Mouse (Mus musculus) limb, embryonic 11.5 days (tissue): ENCODE data around the gene Sumo1. TPM values are rescaled to one million over a fixed set of nuclear protein-coding genes. Genes with fewer than 3 reads are reported as not detected.

ENCODE experiments used
- ATAC-seq: fragments of 200-750 bp; cut with Nextera tagmentation; 2 replicates; pipeline ENCODE4 v1.8.0; 2017; ENCODE audit warnings: low read depth; ENCODE audit not compliant: insufficient number of reproducible peaks, low FRiP score, low TSS enrichment
- DNase-seq: peaks from one replicate; pipeline ENCODE4 v3.0.0-alpha.2; 2015; ENCODE audit warnings: low spot score
- H3K27ac ChIP-seq: fragments of 300-500 bp; sonication (generic); replicated peaks from 2 replicates; pipeline ENCODE4 v1.5.1; 2014; ENCODE audit warnings: low read depth, mild to moderate bottlenecking, low read length
- H3K27me3 ChIP-seq: fragments of 300-500 bp; sonication (generic); 2 replicates; pipeline ENCODE4 v1.6.1; 2014; ENCODE audit warnings: mild to moderate bottlenecking, low read length, mixed read lengths; ENCODE audit not compliant: control insufficient read depth, insufficient read depth
- H3K36me3 ChIP-seq: fragments of 300-500 bp; sonication (generic); 2 replicates; pipeline ENCODE4 v1.6.1; 2014; ENCODE audit warnings: mild to moderate bottlenecking, low read length, moderate library complexity, mixed read lengths; ENCODE audit not compliant: control insufficient read depth, insufficient read depth
- H3K4me1 ChIP-seq: fragments of 300-500 bp; sonication (generic); 2 replicates; pipeline ENCODE4 v1.6.1; 2014; ENCODE audit warnings: low read length, mixed read lengths; ENCODE audit not compliant: control insufficient read depth, insufficient read depth
- H3K4me2 ChIP-seq: fragments of 300-500 bp; sonication (generic); 2 replicates; pipeline ENCODE4 v1.6.1; 2014; ENCODE audit warnings: low read depth, mild to moderate bottlenecking, moderate library complexity; ENCODE audit not compliant: severe bottlenecking
- H3K4me3 ChIP-seq: fragments of 300-500 bp; sonication (generic); 2 replicates; pipeline ENCODE4 v1.5.1; 2014; ENCODE audit warnings: low read depth, low read length
- H3K9ac ChIP-seq: fragments of 300-500 bp; sonication (generic); 2 replicates; pipeline ENCODE4 v1.6.1; 2014; ENCODE audit warnings: mild to moderate bottlenecking, low read length
- H3K9me3 ChIP-seq: fragments of 300-500 bp; sonication (generic); 2 replicates; pipeline ENCODE4 v1.6.1; 2016; ENCODE audit warnings: low read length; ENCODE audit not compliant: control insufficient read depth
- WGBS: fragments of 180-500 bp; shearing (Covaris S2); extraction: QIAGEN DNeasy Blood & Tissue Kit; methylation state at CpG from one replicate; pipeline ENCODE4 v1.1.7; 2014; 5-methylcytosine and 5-hydroxymethylcytosine counted together
- polyA plus RNA-seq: library from polyadenylated mRNA; unstranded; fragments of >200 nt; fragmentation: Nextera tagmentation; extraction: Ambion mirVana; gene quantifications from 2 replicates; pipeline ENCODE4 v1.2.1, GENCODE M21; 2014

Gene Sumo1
- polyA plus RNA-seq, 1 experiment from 2014 or later = 627 TPM

DNA sequence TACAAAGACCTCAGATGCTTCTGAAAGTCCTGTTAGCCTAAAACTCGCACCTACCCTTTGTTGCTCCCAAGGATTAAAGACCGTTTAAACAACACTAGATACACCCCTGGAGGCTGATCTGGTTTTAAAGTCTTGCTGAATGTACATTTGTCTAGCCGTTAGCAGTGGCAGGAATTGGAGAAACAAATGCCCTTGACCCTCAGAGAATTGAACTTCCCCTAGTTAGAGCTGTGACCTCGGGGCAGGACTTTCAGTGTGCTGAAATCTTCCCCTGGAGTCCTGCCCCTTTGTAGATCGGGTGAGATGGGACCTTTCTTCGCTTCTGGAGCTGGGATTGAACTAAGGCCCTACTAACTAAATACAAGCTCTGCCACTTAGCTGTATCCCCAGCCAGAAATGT is 41.4 kb downstream of the Sumo1 start:
- WGBS = 49% methylated on average over 6 of the region's 6 CpGs
- H3K36me3 ChIP-seq = no peaks in the 10 kb centered on the region
- H3K4me1 ChIP-seq = 0 out of 2 replicates have a peak, but pooled peaks cover 3% of the 10 kb centered on the region
- DNase-seq = no peak
- no peaks in the 10 kb centered on the region for H3K27me3 ChIP-seq
- H3K9ac ChIP-seq = no peak overlapping the region
- no peak for ATAC-seq
- H3K9me3 ChIP-seq = no peaks in the 10 kb centered on the region
- no peak overlapping the region for H3K4me3 ChIP-seq
- H3K27ac ChIP-seq = no peak overlapping the region
- H3K4me2 ChIP-seq = no peak overlapping the region

GRCm38 (mm10) chr1:59625410-59625809 is 45.2 kb downstream of the Sumo1 start:
- no peak overlapping the region for H3K27ac ChIP-seq
- H3K27me3 ChIP-seq = no peaks in the 10 kb centered on the region
- H3K4me2 ChIP-seq = no peak overlapping the region
- H3K4me3 ChIP-seq = no peak overlapping the region
- no peaks in the 10 kb centered on the region for H3K36me3 ChIP-seq
- DNase-seq = no peak
- 87% methylated on average over 5 of the region's 5 CpGs for WGBS
- H3K9me3 ChIP-seq = no peaks in the 10 kb centered on the region
- no peak for ATAC-seq
- no peak overlapping the region for H3K9ac ChIP-seq
- H3K4me1 ChIP-seq = no peaks in the 10 kb centered on the region

DNA sequence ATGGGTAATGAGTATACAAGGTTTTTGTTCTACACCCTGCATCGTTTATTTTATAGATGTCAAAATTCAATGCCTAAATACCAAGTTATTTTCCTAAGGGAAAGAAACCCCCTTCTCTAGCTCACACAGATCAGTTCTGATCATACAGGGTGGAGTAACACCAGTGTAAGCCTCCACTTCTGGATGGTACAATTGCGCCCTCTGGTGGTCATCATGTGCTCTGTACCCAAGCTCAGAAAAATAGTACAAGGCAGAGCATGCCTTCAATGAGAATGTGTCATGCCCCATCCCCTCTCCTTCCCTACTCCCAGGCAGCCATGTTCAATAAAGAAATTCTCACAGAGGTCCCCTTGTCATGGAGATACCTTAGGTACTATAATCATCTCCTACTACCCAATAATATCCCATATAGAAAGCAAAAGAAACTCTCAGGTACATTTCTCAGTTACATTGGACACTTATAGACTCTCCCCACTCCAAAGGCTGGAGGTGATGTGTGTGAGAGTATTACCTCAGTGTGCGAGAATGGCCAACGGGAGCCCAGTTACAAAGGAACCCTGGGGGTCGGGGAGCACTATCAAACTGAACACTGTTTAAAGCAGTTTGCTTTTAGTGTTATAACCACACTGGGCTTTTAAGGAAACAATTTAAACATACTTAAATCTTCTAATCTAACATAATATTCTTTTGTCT is 47.2 kb downstream of the Sumo1 start:
- H3K27me3 ChIP-seq = no peaks in the 10 kb centered on the region
- no peak overlapping the region for H3K4me2 ChIP-seq
- 36% methylated on average over 5 of the region's 5 CpGs for WGBS
- peak; percentile 86 for DNase-seq
- H3K36me3 ChIP-seq = no peaks in the 10 kb centered on the region
- no peak overlapping the region for H3K4me3 ChIP-seq
- peak; percentile 67; the same call in 1 of the 2 replicates for ATAC-seq
- no peak overlapping the region for H3K9ac ChIP-seq
- no peak overlapping the region for H3K27ac ChIP-seq
- H3K4me1 ChIP-seq = no peaks in the 10 kb centered on the region
- no peaks in the 10 kb centered on the region for H3K9me3 ChIP-seq

DNA sequence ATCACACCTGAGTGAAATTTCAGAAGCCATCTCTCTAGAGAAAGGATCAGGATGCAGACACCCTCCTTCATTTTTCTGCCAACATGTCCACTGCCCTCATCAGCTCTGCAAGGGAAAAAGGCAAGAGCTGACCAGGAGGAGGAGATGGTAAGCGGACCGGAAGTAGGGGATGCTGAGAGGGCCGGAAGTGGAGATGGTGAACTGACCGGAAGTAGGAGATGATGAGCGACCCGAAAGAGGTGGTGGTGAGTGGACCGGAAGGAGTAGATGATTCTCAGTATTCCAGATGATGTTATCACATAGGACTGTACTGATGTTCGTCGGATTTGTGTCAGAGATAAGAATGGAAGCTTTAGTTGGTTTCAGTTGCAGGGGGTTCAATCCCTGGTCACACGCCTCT is 51.4 kb downstream of the Sumo1 start:
- ATAC-seq (no peak), DNase-seq (no peak)
- 93% methylated on average over 10 of the region's 10 CpGs for WGBS
- Histone ChIP-seq H3K9ac (no peak overlapping the region), H3K27ac (no peak overlapping the region), H3K9me3 (no peaks in the 10 kb centered on the region), H3K27me3 (no peaks in the 10 kb centered on the region), H3K4me2 (no peak overlapping the region), H3K4me1 (no peaks in the 10 kb centered on the region), H3K36me3 (no peaks in the 10 kb centered on the region), H3K4me3 (no peak overlapping the region)

DNA sequence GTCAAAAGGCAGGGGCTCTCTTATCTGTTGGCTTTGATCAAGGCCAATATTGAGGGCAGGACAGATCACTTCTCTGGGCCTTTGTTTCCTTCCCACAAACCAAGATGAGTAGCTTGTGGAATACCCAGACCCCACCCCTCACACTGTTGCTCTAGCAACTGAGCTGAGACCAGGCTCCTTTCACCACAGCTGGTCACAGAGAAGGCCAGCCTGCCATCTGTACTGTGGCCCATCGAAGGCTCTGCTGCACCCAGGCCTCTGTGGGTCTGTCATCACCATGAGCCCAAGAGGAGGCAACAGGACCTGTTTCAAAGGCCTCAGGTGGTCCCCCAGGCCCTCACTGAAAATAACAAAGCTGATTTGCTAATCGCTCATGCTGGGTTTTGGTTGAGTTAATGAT is 55.6 kb downstream of the Sumo1 start:
- no peaks in the 10 kb centered on the region for H3K9me3 ChIP-seq
- no peak for ATAC-seq
- H3K4me1 ChIP-seq = no peaks in the 10 kb centered on the region
- DNase-seq = no peak
- no peaks in the 10 kb centered on the region for H3K27me3 ChIP-seq
- 86% methylated on average over 2 of the region's 2 CpGs for WGBS
- H3K27ac ChIP-seq = no peak overlapping the region
- no peaks in the 10 kb centered on the region for H3K36me3 ChIP-seq
- H3K4me3 ChIP-seq = no peak overlapping the region
- H3K9ac ChIP-seq = no peak overlapping the region
- no peak overlapping the region for H3K4me2 ChIP-seq

- ATAC-seq (no peak), DNase-seq (peak; percentile 82)
- Histone ChIP-seq H3K9me3 (no peaks in the 10 kb centered on the region), H3K4me3 (no peak overlapping the region), H3K4me1 (no peaks in the 10 kb centered on the region), H3K9ac (no peak overlapping the region), H3K27me3 (no peaks in the 10 kb centered on the region), H3K27ac (no peak overlapping the region), H3K36me3 (no peaks in the 10 kb centered on the region), H3K4me2 (no peak overlapping the region)
- 44% methylated on average over 6 of the region's 6 CpGs for WGBS
These were observed 56.8 kb downstream of the Sumo1 start for GRCm38 (mm10) chr1:59613795-59614194.

GRCm38 (mm10) chr1:59610929-59611328 is 59.7 kb downstream of the Sumo1 start:
- Histone ChIP-seq H3K36me3 (no peaks in the 10 kb centered on the region), H3K27me3 (no peaks in the 10 kb centered on the region), H3K27ac (no peak overlapping the region), H3K4me3 (no peak overlapping the region), H3K9ac (no peak overlapping the region), H3K4me2 (no peak overlapping the region), H3K4me1 (no peaks in the 10 kb centered on the region), H3K9me3 (no peaks in the 10 kb centered on the region)
- ATAC-seq = no peak
- whole genome bisulfite sequencing = 91% methylated on average over 3 of the region's 3 CpGs
- no peak for DNase-seq

- no peaks in the 10 kb centered on the region for H3K9me3 ChIP-seq
- no peak overlapping the region for H3K4me2 ChIP-seq
- no peaks in the 10 kb centered on the region for H3K27me3 ChIP-seq
- ATAC-seq = no peak
- H3K36me3 ChIP-seq = no peaks in the 10 kb centered on the region
- H3K4me3 ChIP-seq = no peak overlapping the region
- no peak overlapping the region for H3K9ac ChIP-seq
- H3K4me1 ChIP-seq = no peaks in the 10 kb centered on the region
- no peak for DNase-seq
- H3K27ac ChIP-seq = no peak overlapping the region
- WGBS = 62% methylated on average over 10 of the region's 10 CpGs
These were observed 60.7 kb downstream of the Sumo1 start for GRCm38 (mm10) chr1:59609896-59610295.

DNA sequence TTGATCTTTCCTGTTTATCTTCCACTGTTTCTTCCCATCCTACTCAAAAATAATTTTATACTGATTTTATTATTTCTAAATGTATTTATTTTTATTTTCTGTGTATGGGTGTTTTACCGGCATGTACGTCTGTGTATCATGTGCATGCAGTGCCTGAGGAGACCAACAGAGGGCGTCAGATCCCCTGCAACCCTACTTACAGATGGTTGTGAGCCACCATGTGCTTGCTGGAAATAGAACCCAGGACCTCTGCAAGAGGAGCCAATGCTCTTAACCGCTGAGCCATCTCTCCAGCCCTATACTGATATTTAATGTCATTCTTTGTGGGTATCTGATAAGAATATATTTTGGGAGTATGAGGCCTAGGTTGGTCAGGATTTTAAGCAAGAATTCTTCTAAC is 61.2 kb downstream of the Sumo1 start:
- H3K9ac ChIP-seq = no peak overlapping the region
- H3K4me1 ChIP-seq = no peaks in the 10 kb centered on the region
- no peaks in the 10 kb centered on the region for H3K9me3 ChIP-seq
- no peaks in the 10 kb centered on the region for H3K36me3 ChIP-seq
- no peak overlapping the region for H3K27ac ChIP-seq
- no peak overlapping the region for H3K4me2 ChIP-seq
- H3K4me3 ChIP-seq = no peak overlapping the region
- ATAC-seq = no peak
- 83% methylated on average over 4 of the region's 4 CpGs for WGBS
- DNase-seq = peak; percentile 44
- no peaks in the 10 kb centered on the region for H3K27me3 ChIP-seq
